8 mouse cellular contexts compared by ENCODE assay signal in genomic region chr4:119492933-119493327, GRCm38 (mm10). TPM values are rescaled to one million over a fixed set of nuclear protein-coding genes. Genes with fewer than 3 reads are reported as not detected.
A peak's percentile ranks its signal among the peaks of the same experiment; 100 is the strongest.
DNase-seq lines count a peak whose midpoint lies in the region; ATAC-seq and TF ChIP-seq lines count a peak whose summit lies in the region.

No protein-coding gene starts in this region.

- no peak for TF ChIP-seq CTCF in kidney, adult 2 months (conservative IDR thresholded peaks at IDR 0.05; ENCODE audit: insufficient read depth, insufficient read length, low read depth, low read length)

- no peak overlapping the region for H3K27ac ChIP-seq in kidney, adult 2 months (ENCODE audit: insufficient read depth, low read depth, low read length)
- H3K27ac ChIP-seq in embryonic facial prominence, embryonic 10.5 days (replicated peaks), result peak overlapping the region; percentile 65; the same call in 1 of the 2 replicates
- H3K27ac ChIP-seq in hindbrain, embryonic 14.5 days, result peak overlapping the region; percentile 88
- H3K27ac ChIP-seq in midbrain, embryonic 14.5 days (replicated peaks; ENCODE audit: low read depth, low read length), result peak overlapping the region; percentile 85

- peak overlapping the region; percentile 64 for H3K9ac ChIP-seq in hindbrain, embryonic 14.5 days
- H3K9ac ChIP-seq in midbrain, embryonic 14.5 days (replicated peaks; ENCODE audit: low read length), result peak overlapping the region; percentile 72

- peak; percentile 26 for ATAC-seq in hindbrain, embryonic 14.5 days (ENCODE audit: low FRiP score)
- peak; percentile 32; the same call in 1 of the 2 replicates for ATAC-seq in midbrain, embryonic 14.5 days (ENCODE audit: low FRiP score, low TSS enrichment)
- no peak for ATAC-seq in erythroblast, adult 5-6 weeks (replicated peaks; ENCODE audit: low FRiP score, poor library complexity, severe bottlenecking)

- no peaks in the 10 kb centered on the region for H3K4me1 ChIP-seq in kidney, adult 2 months (ENCODE audit: control insufficient read depth, insufficient read depth, low read length)
- H3K4me1 ChIP-seq in embryonic facial prominence, embryonic 10.5 days, result peaks cover 12% of the 10 kb centered on the region
- H3K4me1 ChIP-seq in hindbrain, embryonic 14.5 days (replicated peaks; ENCODE audit: control insufficient read depth, insufficient read depth, low read length), result peaks cover 15% of the 10 kb centered on the region
- H3K4me1 ChIP-seq in midbrain, embryonic 14.5 days (ENCODE audit: control insufficient read depth, insufficient read depth, low read length), result 0 out of 2 replicates have a peak, but pooled peaks cover 6% of the 10 kb centered on the region

- 65% methylated on average over 10 of the region's 10 CpGs for WGBS in kidney, adult 2 months
- 34% methylated on average over 10 of the region's 10 CpGs for WGBS in embryonic facial prominence, embryonic 10.5 days
- WGBS in hindbrain, embryonic 14.5 days, result 39% methylated on average over 10 of the region's 10 CpGs
- 33% methylated on average over 10 of the region's 10 CpGs for WGBS in midbrain, embryonic 14.5 days

- H3K4me3 ChIP-seq in kidney, adult 2 months (ENCODE audit: insufficient read depth, low read depth, low read length), result peak overlapping the region; percentile 65
- H3K4me3 ChIP-seq in embryonic facial prominence, embryonic 10.5 days, result peak overlapping the region; percentile 71
- peak overlapping the region; percentile 64 for H3K4me3 ChIP-seq in hindbrain, embryonic 14.5 days (replicated peaks; ENCODE audit: low read length)
- H3K4me3 ChIP-seq in midbrain, embryonic 14.5 days (replicated peaks; ENCODE audit: low read depth, low read length), result peak overlapping the region; percentile 62

- H3K27me3 ChIP-seq in kidney, adult 2 months (replicated peaks; ENCODE audit: control insufficient read depth, insufficient read depth, low read length), result no peaks in the 10 kb centered on the region
- H3K27me3 ChIP-seq in embryonic facial prominence, embryonic 10.5 days (replicated peaks; ENCODE audit: low read depth, poor library complexity, severe bottlenecking), result peaks cover 48% of the 10 kb centered on the region
- no peaks in the 10 kb centered on the region for H3K27me3 ChIP-seq in hindbrain, embryonic 14.5 days (ENCODE audit: control insufficient read depth, insufficient read depth, low read length)
- no peaks in the 10 kb centered on the region for H3K27me3 ChIP-seq in midbrain, embryonic 14.5 days (ENCODE audit: control insufficient read depth, insufficient read depth, low read length)

- peak overlapping the region; percentile 73 for H3K4me2 ChIP-seq in hindbrain, embryonic 14.5 days (replicated peaks)
- peak overlapping the region; percentile 79 for H3K4me2 ChIP-seq in midbrain, embryonic 14.5 days (ENCODE audit: low read length)

- H3K36me3 ChIP-seq in kidney, adult 2 months (ENCODE audit: control insufficient read depth, insufficient read depth, low read length), result no peaks in the 10 kb centered on the region
- H3K36me3 ChIP-seq in embryonic facial prominence, embryonic 10.5 days (replicated peaks), result no peaks in the 10 kb centered on the region
- no peaks in the 10 kb centered on the region for H3K36me3 ChIP-seq in hindbrain, embryonic 14.5 days (replicated peaks; ENCODE audit: control insufficient read depth, insufficient read depth)
- H3K36me3 ChIP-seq in midbrain, embryonic 14.5 days (ENCODE audit: control insufficient read depth, insufficient read depth, low read length), result no peaks in the 10 kb centered on the region

- no peak for TF ChIP-seq POLR2A in kidney, adult 2 months (IDR thresholded peaks at IDR 0.05; ENCODE audit: low read depth, low read length)

- DNase-seq in kidney, adult 2 months, result no peak
- DNase-seq in kidney, postnatal 10 days, result no peak
- no peak for DNase-seq in embryonic facial prominence, embryonic 10.5 days (ENCODE audit: low spot score)
- no peak for DNase-seq in hindbrain, embryonic 14.5 days (ENCODE audit: low spot score)
- DNase-seq in midbrain, embryonic 14.5 days, result no peak
- DNase-seq in spleen, postnatal 36 days (ENCODE audit: low spot score in 2 of 2), result no peak
- DNase-seq in left cerebral cortex, adult 11 months (ENCODE audit: low spot score), result no peak

- no peaks in the 10 kb centered on the region for H3K9me3 ChIP-seq in embryonic facial prominence, embryonic 10.5 days
- H3K9me3 ChIP-seq in hindbrain, embryonic 14.5 days (ENCODE audit: control insufficient read depth, low read length), result no peaks in the 10 kb centered on the region
- no peaks in the 10 kb centered on the region for H3K9me3 ChIP-seq in midbrain, embryonic 14.5 days (ENCODE audit: control insufficient read depth, low read length)

RNA-seq across cellular contexts. Expression of gene Rimkla, which starts 0.5 kb away (rescaled TPM):
- polyA plus RNA-seq in kidney, adult 2 months (2012; rRNA removed), result 0.52 and 0.58 TPM in 2 replicates
- 1.9 TPM in 2 replicates for polyA plus RNA-seq in embryonic facial prominence, embryonic 10.5 days (2016; fragmentation: Nextera tagmentation; extraction: Ambion mirVana)
- 30.5 and 37.8 TPM in 2 replicates for polyA plus RNA-seq in hindbrain, embryonic 14.5 days (2014; fragmentation: Nextera tagmentation; extraction: Ambion mirVana)
- polyA plus RNA-seq in midbrain, embryonic 14.5 days (2014; fragmentation: Nextera tagmentation; extraction: Ambion mirVana), result 22.9 and 26.2 TPM in 2 replicates
- not detected in 2 replicates for total RNA-seq in erythroblast, adult 5-6 weeks (2015; ENCODE audit: low replicate concordance)
- total RNA-seq in erythroblast, adult 5-6 weeks (2017; ENCODE audit: low replicate concordance), result not detected in 2 replicates

RNA-seq across cellular contexts. Expression of gene Foxj3, which starts 43.9 kb away (rescaled TPM):
- 16.5 and 19.1 TPM in 2 replicates for polyA plus RNA-seq in kidney, adult 2 months (2012; rRNA removed)
- polyA plus RNA-seq in embryonic facial prominence, embryonic 10.5 days (2016; fragmentation: Nextera tagmentation; extraction: Ambion mirVana), result 21.4 and 22.4 TPM in 2 replicates
- 30.0 and 36.4 TPM in 2 replicates for polyA plus RNA-seq in hindbrain, embryonic 14.5 days (2014; fragmentation: Nextera tagmentation; extraction: Ambion mirVana)
- 18.6 and 31.6 TPM in 2 replicates for polyA plus RNA-seq in midbrain, embryonic 14.5 days (2014; fragmentation: Nextera tagmentation; extraction: Ambion mirVana)
- total RNA-seq in erythroblast, adult 5-6 weeks (2015; ENCODE audit: low replicate concordance), result 5.0 and 16.1 TPM in 2 replicates
- total RNA-seq in erythroblast, adult 5-6 weeks (2017; ENCODE audit: low replicate concordance), result 6.4 and 15.9 TPM in 2 replicates

RNA-seq across cellular contexts. Expression of gene Frg2f1, which starts 46.4 kb away (rescaled TPM):
- 7.6 and 12.0 TPM in 2 replicates for polyA plus RNA-seq in kidney, adult 2 months (2012; rRNA removed)
- polyA plus RNA-seq in embryonic facial prominence, embryonic 10.5 days (2016; fragmentation: Nextera tagmentation; extraction: Ambion mirVana), result 2.0 and 2.2 TPM in 2 replicates
- 9.2 and 10.5 TPM in 2 replicates for polyA plus RNA-seq in hindbrain, embryonic 14.5 days (2014; fragmentation: Nextera tagmentation; extraction: Ambion mirVana)
- 8.6 and 9.5 TPM in 2 replicates for polyA plus RNA-seq in midbrain, embryonic 14.5 days (2014; fragmentation: Nextera tagmentation; extraction: Ambion mirVana)
- total RNA-seq in erythroblast, adult 5-6 weeks (2015; ENCODE audit: low replicate concordance), result not detected in 2 replicates
- total RNA-seq in erythroblast, adult 5-6 weeks (2017; ENCODE audit: low replicate concordance), result not detected in 2 replicates
